Mouse (Mus musculus) left cerebral cortex, adult 11 months (tissue): ENCODE measurements around the gene Car11.
A peak's percentile ranks its signal among the peaks of the same experiment; 100 is the strongest.

Experiments
- DNase-seq: peaks from one replicate; pipeline ENCODE4 v3.0.0; 2022; ENCODE audit warnings: low spot score

The Car11 gene

GRCm38 (mm10) chr7:45725151-45725550, 25.5 kb downstream of the Car11 start:
- DNase-seq: no peak

- no peak for DNase-seq
Measured at GRCm38 (mm10) chr7:45725713-45726112, 26.1 kb downstream of the Car11 start, which contains the start of gene Spaca4. TSS of gene Spaca4 (minus strand) at chr7:45725813.

GRCm38 (mm10) chr7:45726419-45726818, 26.8 kb downstream of the Car11 start:
- no peak for DNase-seq

- no peak for DNase-seq
Measured at GRCm38 (mm10) chr7:45727625-45728024, 28.0 kb downstream of the Car11 start.

GRCm38 (mm10) chr7:45730727-45731431, 31.2 kb downstream of the Car11 start:
- no peak for DNase-seq

- no peak for DNase-seq
Measured at GRCm38 (mm10) chr7:45733477-45733876, 33.8 kb downstream of the Car11 start.

- DNase-seq: peak; percentile 73
Measured at GRCm38 (mm10) chr7:45739162-45739763, 39.6 kb downstream of the Car11 start.

GRCm38 (mm10) chr7:45739820-45740219, 40.2 kb downstream of the Car11 start:
- DNase-seq: no peak

- DNase-seq: no peak
Measured at GRCm38 (mm10) chr7:45741308-45741707, 41.7 kb downstream of the Car11 start.

GRCm38 (mm10) chr7:45741777-45742176, 42.1 kb downstream of the Car11 start:
- no peak for DNase-seq

- DNase-seq: peak; percentile 73
Measured at GRCm38 (mm10) chr7:45742338-45742737, 42.7 kb downstream of the Car11 start.

GRCm38 (mm10) chr7:45744387-45744786, 44.7 kb downstream of the Car11 start:
- DNase-seq: peak; percentile 72

GRCm38 (mm10) chr7:45746518-45746917, 46.9 kb downstream of the Car11 start:
- no peak for DNase-seq

GRCm38 (mm10) chr7:45747450-45747849, 47.8 kb downstream of the Car11 start:
- DNase-seq: no peak

- no peak for DNase-seq
Measured at GRCm38 (mm10) chr7:45748110-45748509, 48.5 kb downstream of the Car11 start.

- no peak for DNase-seq
Measured at GRCm38 (mm10) chr7:45749401-45749800, 49.8 kb downstream of the Car11 start.

GRCm38 (mm10) chr7:45750162-45750561, 50.5 kb downstream of the Car11 start:
- no peak for DNase-seq
